Mouse (Mus musculus) midbrain, embryonic 15.5 days (tissue): ENCODE results near the gene 4933402N22Rik. TPM values are rescaled to one million over a fixed set of nuclear protein-coding genes. Genes with fewer than 3 reads are reported as not detected.
"Not testable (repeated sequence)": the region's sequence is repeated elsewhere in the genome, so short reads cannot be mapped to it uniquely, and the experiment has no call there.

ENCODE experiments used
- ATAC-seq: fragments of 200-750 bp; cut with Nextera tagmentation; replicated peaks from 2 replicates; pipeline ENCODE4 v1.8.0; 2017; ENCODE audit warnings: moderate TSS enrichment
- H3K27ac ChIP-seq: fragments of 300-500 bp; sonication (generic); 2 replicates; pipeline ENCODE4 v1.5.1; 2015; ENCODE audit warnings: mild to moderate bottlenecking, inconsistent platforms
- H3K27me3 ChIP-seq: fragments of 300-500 bp; sonication (generic); replicated peaks from 2 replicates; pipeline ENCODE4 v1.6.1; 2015; ENCODE audit warnings: inconsistent platforms
- H3K36me3 ChIP-seq: fragments of 300-500 bp; sonication (generic); replicated peaks from 2 replicates; pipeline ENCODE4 v1.6.1; 2015; ENCODE audit warnings: inconsistent platforms
- H3K4me1 ChIP-seq: fragments of 300-500 bp; sonication (generic); 2 replicates; pipeline ENCODE4 v1.6.1; 2015; ENCODE audit warnings: inconsistent platforms
- H3K4me2 ChIP-seq: fragments of 300-500 bp; sonication (generic); 2 replicates; pipeline ENCODE4 v1.6.1; 2015; ENCODE audit warnings: inconsistent platforms, mild to moderate bottlenecking, moderate library complexity
- H3K4me3 ChIP-seq: fragments of 300-500 bp; sonication (generic); 2 replicates; pipeline ENCODE4 v1.5.1; 2015; ENCODE audit warnings: mild to moderate bottlenecking, inconsistent platforms
- H3K9ac ChIP-seq: fragments of 300-500 bp; sonication (generic); 2 replicates; pipeline ENCODE4 v1.6.1; 2015; ENCODE audit warnings: mild to moderate bottlenecking, inconsistent platforms
- H3K9me3 ChIP-seq: fragments of 300-500 bp; sonication (generic); 2 replicates; pipeline ENCODE4 v1.6.1; 2016; ENCODE audit warnings: inconsistent platforms
- WGBS: fragments of 180-500 bp; shearing (Covaris S2); methylation state at CpG from one replicate; pipeline ENCODE4 v1.1.7; 2015; ENCODE audit warnings: mixed read lengths; 5-methylcytosine and 5-hydroxymethylcytosine counted together
- polyA plus RNA-seq: library from polyadenylated mRNA; unstranded; fragments of >200 nt; fragmentation: Nextera tagmentation; extraction: Ambion mirVana; gene quantifications from 2 replicates; pipeline ENCODE4 v1.2.1, GENCODE M21; 2015

Gene 4933402N22Rik
- polyA plus RNA-seq: not detected in 2 replicates

GRCm38 (mm10) chr5:11917743-11918142 lies at the start of gene 4933402N22Rik:
Gene 4933402N22Rik (plus strand): TSS chr5:11918043.
- ATAC-seq, H3K27me3 ChIP-seq, H3K36me3 ChIP-seq, H3K4me1 ChIP-seq, H3K27ac ChIP-seq, H3K9me3 ChIP-seq, H3K4me3 ChIP-seq, H3K9ac ChIP-seq, H3K4me2 ChIP-seq: not testable (repeated sequence)
- 67% methylated on average over 1 of the region's 2 CpGs for WGBS

- H3K9ac ChIP-seq, H3K4me1 ChIP-seq, H3K36me3 ChIP-seq, H3K9me3 ChIP-seq, H3K4me3 ChIP-seq, ATAC-seq, H3K4me2 ChIP-seq, H3K27me3 ChIP-seq, H3K27ac ChIP-seq: not testable (repeated sequence)
- WGBS: 87% methylated on average over 2 of the region's 2 CpGs
Observed at GRCm38 (mm10) chr5:11923790-11924189, 5.9 kb downstream of the 4933402N22Rik start.

Other genes with a start within 250 kb of the 4933402N22Rik start
- gene Gm8922, start 236.1 kb upstream of the 4933402N22Rik start, polyA plus RNA-seq: not detected in 2 replicates
- not detected in 2 replicates for gene Gm8926, start 147.5 kb upstream of the 4933402N22Rik start, polyA plus RNA-seq
- not detected in 2 replicates for gene Gm6465, start 72.5 kb upstream of the 4933402N22Rik start, polyA plus RNA-seq